Mouse (Mus musculus): Measurements from ENCODE around the gene Elovl6.

Gene Elovl6

DNA sequence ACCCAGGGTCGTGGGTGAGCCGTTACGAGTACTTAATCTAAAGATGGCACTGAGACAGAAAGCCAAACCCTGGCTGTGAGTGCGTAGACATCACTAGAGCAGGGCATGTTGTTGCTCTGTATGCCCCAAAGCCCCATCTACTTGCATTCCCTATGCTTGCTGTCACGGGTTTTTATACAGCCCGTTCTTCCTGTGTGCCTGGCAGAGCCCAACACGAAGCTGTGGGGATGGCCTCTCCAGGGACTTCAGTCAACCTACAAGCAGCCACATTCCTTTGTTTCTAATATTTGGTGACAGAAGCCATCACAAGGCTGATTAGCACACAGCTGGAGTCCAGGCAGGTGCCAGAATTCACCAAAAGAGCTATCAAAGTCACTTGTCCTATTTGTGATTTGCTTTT lies 73.3 kb downstream of the Elovl6 start:
- DNase-seq (ENCODE audit: low read depth, low spot score), result no peak

DNA sequence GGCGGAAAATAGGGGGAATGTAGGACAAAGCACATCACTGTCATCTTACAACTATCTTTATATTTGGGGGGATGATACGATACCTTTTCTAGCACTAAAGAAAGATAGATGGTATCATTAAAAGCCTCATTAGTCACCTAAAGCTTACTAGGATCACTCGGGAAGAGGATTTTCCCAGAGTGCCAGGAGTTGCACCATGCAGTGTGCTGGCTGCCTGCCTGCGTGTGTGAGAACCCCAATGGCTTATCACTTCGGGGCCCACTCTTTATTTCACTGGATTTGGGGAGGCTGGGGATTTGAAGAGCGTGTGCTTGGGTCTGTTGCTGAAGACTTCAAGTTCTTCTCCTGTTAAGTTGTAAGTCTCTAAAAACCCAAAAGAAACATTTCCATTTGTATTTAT lies 73.8 kb downstream of the Elovl6 start:
- no peak for DNase-seq (ENCODE audit: low read depth, low spot score)

DNA sequence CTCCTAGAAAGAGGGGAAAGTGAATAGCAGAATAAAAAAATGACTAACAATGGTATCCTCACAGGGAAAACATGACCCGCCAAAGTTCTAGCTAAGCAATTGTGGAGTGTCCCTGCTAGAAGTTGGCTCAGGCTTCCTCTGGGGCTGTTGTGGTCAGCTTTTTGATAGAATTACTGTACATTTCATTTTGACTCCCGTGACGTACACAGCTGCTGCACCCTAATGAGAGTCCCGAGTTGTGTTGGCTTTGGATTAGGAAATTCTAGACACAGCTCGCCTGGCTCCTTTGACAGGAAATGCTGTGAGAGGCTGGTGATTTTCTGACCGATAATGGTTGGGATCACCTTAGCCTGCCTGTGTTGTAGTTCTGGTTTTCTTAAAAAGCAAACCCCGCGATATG lies 79.5 kb downstream of the Elovl6 start:
- DNase-seq (ENCODE audit: low read depth, low spot score), result no peak

DNA sequence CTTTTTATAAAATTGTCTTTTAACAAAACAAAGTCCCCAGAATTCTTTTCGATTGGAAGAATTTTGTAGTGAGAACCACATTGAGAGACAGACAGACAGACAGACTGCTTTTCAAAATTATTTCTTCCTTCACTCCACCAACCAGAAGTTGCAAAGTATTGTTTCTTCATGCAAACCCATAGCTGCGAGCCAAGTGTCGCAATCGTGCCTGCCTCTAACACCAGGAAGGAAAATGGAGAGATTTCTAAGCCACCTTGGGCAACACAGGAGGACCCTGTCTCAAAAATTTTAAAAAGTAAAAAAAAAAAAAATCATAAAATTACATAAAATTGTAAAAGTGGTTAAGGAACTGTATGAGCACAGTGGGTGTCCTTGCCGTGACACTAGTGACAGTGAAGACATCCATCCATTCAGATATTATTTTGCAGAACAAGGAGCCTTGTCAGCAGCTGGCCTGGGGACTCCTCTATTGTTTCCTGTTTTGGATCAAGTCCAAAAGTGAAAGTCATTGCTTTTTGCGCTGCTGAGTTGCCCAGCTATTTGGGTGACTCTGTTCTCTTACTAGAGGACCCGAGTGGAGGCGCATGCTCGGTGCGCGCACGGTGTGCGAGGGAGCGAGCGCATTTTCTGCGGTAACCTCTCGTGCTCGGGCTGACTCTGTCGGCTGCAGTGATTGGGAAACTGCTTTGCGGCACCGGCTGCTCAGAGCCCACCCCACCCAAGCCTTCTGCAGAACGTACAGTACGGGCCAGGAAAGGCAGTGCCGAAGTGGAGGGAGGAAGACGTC lies 80.3 kb downstream of the Elovl6 start:
- DNase-seq (ENCODE audit: low read depth, low spot score), result no peak

DNA sequence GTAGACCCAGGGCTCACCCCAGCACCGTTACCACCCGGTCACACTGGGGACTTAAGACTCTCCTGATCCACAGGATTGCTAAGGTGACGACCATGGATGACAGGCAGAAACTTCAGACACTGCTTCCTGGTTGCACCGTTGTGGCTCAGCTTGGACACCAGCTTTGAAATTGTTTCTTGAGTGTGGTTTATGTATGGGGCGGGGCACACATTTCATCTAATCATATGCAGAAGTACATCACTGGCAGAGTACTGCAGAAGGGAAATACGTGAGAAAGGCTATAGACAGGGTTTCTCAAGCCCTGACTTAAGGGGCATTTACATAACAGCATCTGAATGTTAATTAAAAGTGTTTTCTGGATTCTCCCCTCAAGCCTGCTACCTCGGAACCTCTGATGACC lies 81.6 kb downstream of the Elovl6 start:
- DNase-seq (ENCODE audit: low read depth, low spot score), result no peak

DNA sequence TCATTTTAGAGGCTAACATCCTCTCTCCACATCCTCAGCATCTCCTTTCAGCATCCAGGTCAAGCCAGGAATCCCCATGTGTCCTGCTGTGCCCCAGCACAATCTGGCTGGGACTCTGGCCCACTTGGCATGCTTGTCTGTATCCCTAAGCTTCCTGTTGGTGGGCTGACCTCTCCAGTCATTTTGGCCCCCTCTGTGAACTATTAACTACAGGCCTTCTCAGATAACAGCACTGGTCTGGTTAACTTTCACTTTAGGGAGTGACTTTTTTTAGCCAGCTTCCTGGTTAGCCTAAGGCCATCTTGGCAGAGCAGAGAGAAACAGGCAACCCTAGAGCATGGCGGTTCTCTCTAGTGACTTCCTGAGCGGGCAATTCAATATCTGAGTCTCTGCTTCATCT lies 82.1 kb downstream of the Elovl6 start:
- DNase-seq (ENCODE audit: low read depth, low spot score), result peak; percentile 57

DNA sequence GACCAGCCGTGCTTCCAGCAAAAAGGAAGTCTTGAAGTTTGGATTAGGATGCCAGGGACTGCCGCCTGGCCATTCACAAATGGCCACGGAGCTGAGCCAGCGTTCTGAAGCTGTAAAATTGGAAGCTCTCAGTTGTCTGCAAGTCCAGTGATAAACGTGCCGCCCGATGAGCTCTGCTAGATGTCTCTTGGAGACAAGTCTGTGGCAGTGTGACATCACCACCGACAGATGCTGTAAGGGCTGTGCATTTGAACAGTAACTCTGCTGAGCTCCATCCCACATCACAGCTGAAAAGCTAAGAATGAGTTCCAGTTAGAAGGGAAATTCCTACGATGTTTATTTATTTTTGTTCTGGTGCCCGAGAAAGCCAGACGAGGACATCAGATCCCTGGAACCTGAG lies 85.3 kb downstream of the Elovl6 start:
- DNase-seq (ENCODE audit: low read depth, low spot score), result no peak

DNA sequence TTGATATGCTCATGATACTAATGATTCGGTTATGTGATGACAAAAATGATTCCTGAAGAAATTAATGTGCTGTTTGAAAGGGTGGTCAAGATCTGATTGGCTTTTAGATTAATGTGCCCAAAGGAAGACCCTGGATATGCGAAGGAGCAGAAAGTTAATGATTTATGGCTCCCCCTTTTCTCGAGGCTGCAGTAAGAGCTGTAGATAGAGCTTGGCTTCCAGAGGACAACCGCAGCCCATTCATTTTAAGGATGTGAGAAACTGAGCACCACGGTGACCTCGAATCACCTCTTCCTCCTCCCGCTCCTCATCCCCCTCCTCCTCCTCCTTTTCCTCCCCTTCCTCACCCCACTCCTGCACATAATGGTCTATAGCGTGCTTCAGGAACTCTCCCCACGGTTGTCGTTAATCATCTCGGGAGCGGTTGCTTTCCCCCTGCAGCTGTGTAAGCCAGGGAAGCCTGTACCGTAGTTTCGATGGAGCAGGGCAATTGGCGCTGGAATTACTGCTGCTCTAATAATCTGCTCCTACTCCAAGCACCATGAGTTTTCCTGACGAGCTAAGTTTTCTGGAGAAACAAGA lies 87.1 kb downstream of the Elovl6 start:
- no peak for DNase-seq (ENCODE audit: low read depth, low spot score)

DNA sequence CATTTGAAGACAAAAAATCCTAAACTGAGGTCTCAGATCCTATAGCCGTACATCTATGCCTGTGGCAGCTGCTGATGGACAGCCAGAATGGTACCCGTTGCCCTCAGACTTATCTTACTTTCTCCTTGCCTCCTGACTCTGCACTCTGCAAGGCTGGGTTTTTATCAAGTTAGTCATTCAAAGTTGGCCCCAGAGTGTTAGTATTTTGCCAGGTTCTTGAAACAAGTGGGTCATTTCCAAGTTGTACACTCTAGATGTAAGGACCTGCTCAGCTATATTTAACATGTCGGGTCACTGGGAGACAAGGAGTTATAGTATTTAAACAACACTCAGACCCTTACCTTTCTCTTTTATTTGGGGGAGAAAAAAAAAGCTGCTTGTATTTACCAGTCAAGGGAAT lies 88.6 kb downstream of the Elovl6 start:
- peak; percentile 21 for DNase-seq (ENCODE audit: low read depth, low spot score)

DNA sequence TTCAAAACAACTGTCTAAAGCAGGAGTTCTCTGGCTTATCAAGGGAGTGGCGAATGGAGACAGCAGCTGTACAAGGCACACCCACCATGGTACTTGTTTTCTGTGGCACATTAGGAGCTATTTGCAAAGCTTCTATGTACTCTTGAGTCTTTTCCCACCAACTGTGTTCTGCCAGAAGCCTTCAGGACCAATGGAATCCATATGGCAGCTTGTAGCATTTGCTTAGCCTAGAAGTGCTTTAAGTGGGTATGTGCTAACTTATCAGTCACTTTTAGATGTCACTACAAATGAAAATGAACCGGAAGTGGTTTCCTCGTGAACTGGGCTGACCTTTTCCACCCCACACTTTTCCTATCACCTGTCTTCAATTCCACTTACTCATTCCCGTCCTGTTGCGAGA lies 89.1 kb downstream of the Elovl6 start:
- no peak for DNase-seq (ENCODE audit: low read depth, low spot score)

DNA sequence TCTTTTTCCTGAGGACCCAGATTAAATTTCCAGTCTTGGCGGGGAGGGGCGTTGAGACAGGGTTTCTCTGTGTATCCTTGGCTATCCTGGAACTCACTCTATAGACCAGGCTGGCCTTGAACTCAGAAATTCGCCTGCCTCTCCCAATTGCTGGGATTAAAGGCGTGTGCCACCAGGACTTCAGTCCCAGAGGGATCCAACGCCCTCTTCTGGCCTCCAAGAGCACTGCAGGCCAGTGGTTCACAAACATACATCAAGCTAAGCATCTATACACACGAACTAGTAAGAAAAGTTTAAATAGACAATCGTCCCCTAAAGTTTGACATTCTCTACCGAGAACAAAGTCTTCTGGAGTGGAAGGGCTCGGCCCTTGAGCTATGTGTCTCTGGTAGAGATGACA lies 90.0 kb downstream of the Elovl6 start:
- no peak for DNase-seq (ENCODE audit: low read depth, low spot score)

DNA sequence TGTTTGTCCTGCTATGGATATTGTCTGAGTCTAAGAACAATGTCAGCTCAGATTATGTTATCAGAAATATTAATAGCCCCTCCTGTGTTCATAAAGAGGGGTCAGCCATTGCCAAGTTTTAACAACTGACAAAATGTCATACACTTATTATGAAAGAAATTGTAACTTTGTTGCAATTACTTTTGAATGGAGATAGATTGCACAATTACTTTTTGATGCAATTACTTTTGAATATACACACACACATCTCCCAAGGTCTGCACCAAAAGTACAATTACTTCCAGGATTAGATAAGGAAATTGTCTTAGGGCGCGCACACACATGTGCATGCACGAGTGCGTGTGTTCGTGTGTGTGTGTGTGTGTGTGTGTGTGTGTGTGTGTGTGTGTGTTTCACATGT lies 90.5 kb downstream of the Elovl6 start:
- no peak for DNase-seq (ENCODE audit: low read depth, low spot score)

DNA sequence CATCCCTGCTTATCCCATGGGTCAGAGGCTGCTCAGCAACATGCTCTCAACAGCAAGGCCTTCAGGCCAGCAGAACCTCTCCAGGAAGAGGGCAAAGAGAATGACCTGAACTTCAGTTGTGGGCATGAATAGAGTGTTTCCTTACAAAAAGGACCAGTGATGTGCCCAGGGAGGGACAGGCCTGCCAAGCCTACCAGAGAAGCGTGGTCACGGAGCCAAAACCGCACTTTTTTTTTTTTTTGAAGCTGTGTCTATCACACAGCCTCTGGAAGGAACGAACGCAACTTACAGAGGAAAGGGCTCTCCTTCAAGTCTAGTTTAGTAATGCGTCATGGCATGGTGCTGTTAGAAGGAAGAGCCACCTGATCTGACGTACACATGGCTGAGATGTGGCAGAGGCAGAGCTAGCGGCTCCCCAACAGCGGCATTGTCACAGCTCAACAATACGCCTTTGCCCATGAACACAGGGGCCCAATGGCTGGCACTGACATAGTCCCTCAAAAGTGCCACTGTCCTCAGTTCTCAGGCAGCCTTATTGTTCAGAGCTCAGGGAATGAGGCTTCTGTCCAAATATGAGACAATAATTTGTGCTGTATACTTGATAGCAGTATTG lies 92.1 kb downstream of the Elovl6 start:
- no peak for DNase-seq (ENCODE audit: low read depth, low spot score)

DNA sequence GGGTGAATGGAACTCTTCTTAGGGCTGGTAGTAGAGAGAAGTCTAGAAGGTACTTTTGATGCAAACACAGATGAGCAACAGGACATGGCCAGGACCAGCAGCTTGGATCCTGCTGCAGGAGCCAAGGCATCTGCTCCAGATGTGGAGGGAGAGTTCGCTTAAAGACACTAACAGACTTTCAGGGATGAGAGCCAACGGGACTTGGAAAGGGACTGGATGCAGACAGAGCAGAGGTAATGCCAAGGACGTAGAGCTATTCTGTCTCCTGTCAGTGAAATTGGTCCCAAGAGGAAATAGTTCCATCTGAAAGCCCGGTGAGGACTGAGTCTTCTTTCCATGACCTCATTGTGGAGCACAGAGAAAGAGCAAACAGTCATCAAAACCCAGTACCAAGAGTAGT lies 95.1 kb downstream of the Elovl6 start:
- peak; percentile 70 for DNase-seq (ENCODE audit: low read depth, low spot score)

DNA sequence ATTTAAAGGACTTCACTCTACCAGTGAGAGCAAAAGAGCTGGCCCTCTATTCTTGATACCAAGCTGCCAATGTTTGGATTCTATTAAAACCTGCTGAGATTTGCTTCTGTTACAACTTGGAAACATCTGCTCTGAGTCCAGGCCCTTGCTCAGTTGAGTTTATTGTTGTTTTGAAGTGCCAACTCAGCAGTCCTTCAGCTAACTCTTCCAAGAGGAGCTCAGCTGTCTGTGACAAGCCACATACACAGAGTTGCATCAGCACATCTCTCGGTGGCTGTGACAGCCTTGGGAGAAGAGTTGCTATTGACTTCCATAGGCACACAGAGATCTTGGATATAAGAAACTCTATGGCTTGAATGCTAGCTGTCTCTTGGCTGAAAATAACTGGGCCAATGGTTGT lies 98.9 kb downstream of the Elovl6 start:
- DNase-seq (ENCODE audit: low read depth, low spot score), result no peak

DNA sequence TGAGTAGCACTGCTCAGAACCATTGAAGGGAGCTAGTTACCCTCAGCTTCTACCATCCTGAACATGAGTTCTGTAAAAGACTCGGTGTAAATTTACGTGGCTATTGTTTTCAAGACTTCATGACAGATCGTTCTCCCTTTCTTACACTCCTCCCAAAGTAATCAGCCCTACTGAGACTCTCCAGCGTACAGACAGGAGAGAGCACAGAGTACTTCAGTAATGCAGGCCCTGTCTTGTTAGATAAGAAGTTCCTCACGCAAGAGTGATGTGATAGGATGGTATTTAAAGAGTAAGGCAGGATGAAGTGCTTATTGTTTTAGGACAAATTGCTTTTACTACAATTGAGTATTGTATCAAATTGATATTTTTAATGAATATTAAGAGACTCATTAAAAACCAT lies 99.7 kb downstream of the Elovl6 start:
- DNase-seq (ENCODE audit: low read depth, low spot score), result no peak

DNA sequence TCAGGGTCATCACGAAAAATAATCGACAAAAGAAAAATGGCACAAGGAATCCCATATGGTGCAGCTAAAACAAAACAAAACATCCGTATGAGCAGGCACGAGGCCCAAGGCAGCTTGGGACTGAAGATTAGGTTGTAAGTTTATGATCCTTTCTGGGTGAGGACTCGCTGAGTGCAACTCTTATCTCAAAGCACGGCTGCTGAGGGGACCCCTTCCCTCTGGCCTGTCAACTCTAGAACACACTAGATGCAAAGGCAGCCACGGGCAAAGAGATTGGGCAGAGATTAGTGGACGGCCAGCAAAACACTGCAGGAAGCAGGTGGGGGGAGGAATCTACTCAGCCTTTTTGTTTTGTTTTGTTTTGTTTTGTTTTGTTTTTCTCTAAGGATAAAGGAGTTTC lies 101.4 kb downstream of the Elovl6 start:
- no peak for DNase-seq (ENCODE audit: low read depth, low spot score)

DNA sequence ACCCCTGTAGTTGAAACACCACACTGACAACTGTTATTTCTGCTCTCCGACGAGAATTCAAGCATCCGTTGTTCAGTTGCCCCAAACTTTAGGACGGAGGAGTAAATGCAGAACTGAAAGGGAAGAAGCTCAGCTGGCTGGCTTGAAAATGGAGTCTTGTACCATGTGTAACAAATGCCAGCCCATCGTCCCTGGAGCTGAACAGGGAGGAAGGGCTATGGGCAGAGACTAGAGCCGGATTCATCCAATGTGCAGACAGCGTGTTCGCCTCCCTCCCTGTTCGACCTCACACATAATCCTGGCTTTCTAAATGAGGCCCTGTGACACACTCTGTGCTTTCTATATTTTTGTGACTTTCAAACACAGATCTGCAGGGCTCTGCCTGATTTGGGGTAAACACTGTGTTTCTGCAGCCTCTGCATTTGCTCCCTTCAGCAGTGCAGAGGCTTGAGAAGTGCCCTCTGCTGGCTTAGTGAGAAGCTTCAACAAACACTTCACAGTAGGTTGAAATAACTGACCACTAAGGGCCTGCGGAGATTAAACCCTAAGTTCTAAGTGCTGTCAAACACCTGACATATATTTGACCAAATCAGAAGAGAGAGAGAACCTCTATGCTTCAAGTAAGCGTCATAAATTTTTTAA lies 102.2 kb downstream of the Elovl6 start:
- DNase-seq (ENCODE audit: low read depth, low spot score), result no peak

DNA sequence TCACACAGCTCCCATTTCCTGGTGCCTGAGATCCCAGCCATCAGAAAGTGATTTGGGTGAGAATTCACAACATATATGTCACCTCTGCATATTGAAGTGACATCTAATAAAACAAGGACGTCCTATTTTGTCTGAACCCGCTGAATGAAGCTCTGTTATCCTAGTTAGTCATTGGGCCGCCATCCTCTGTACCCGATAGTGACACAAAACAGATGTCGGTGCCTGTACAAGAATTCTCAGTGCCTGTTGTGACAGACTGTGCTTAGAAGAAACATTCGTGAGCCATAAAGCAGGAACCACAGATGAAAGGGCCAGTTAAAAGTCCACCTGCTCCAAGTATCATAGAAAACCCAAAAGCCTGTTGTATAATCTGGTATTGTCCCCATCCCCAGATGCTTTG lies 105.3 kb downstream of the Elovl6 start:
- no peak for DNase-seq (ENCODE audit: low read depth, low spot score)

DNA sequence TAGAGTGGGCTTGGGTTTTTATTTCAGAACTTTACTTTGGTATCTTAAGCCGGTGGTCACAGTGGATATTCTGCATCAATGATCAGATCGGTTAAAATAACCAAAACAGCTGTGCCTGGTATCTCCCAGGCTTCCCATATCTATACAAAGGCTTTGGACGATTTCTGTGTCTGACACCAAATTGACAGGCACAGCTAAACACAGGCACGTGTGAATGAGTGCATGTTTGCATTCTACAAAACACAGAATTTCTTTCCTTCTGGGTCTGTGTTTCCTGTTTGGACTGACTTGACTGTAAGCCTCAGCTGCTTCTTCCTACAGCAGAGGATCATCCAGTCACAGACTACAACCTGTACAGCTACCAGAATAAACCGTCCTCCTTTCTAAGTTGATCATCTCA lies 107.5 kb downstream of the Elovl6 start:
- DNase-seq (ENCODE audit: low read depth, low spot score), result no peak

DNA sequence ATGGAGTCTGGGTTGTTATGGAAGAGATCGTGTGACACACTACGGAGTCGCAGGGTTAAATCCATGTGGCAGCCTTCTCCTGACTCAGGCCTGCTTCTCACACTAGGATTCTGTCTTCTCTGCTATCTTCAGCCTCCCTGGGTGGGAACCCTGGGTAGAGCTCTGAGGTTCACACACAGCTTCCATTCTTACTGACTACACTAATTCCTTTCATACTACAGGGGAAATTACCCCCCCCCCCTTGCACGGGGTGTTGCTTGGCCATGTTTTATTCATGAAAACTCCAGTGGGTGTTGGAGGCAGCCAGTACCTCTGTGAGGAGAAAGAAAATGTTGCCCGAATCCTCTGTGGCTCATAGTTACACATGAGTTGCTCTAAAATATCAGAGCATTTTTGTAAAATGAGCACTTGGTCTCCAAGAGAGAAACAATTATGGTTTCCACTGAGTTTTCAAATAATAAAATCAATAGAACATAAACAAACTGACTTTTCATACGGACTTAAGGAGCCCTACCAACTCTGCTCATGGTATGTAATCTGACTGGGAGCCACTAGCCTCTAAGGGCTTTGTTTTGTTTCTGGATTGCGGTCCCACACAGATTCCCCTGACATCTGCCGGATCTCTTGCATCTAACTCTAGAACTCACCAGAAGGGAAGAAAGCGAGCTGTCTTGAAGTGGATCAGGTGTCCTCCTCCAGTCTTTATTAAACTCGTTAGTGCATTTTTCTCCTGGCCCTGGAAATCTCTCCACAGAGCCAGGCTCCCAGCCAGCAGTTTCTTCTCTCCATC lies 108.3 kb downstream of the Elovl6 start:
- DNase-seq (ENCODE audit: low read depth, low spot score), result no peak

DNA sequence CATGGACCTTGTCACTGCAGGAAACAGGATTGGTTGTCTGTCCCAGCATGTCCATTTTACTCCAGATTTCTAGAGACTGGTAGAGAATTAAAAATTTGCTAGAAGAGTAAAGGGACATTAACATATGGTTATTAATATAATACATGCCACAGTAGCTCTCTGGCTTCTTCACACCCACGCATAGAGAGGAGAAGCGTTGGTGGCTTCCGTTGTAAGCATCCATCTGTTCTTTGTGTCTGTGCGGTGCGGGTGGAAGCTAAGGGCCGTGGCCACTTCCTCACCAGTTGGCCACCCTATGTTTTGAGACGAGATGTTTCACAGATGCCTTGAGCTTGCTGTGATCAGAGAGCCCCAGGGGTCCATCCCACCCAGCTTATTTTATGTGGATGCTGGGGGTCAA lies 109.5 kb downstream of the Elovl6 start:
- DNase-seq (ENCODE audit: low read depth, low spot score), result no peak
